Mouse (Mus musculus): ENCODE data around the gene Arhgap42.

- no peak for TF ChIP-seq POLR2A (IDR thresholded peaks at IDR 0.05; ENCODE audit: borderline replicate concordance, extremely low read depth, insufficient read depth, insufficient read length, poor library complexity, severe bottlenecking)
- no peak for TF ChIP-seq CTCF (IDR thresholded peaks at IDR 0.05; ENCODE audit: borderline replicate concordance, extremely low read depth, insufficient read depth, insufficient read length)
These were observed 285.6 kb downstream of the Arhgap42 start for GRCm38 (mm10) chr9:8953306-8953705.

Data from brain, embryonic 14.5 days (tissue).